Mouse (Mus musculus) adrenal gland, adult 8-10 months (tissue): ENCODE results near the gene Tspear. TPM values are rescaled to one million over a fixed set of nuclear protein-coding genes. Genes with fewer than 3 reads are reported as not detected.
"Not testable (repeated sequence)": the region's sequence is repeated elsewhere in the genome, so short reads cannot be mapped to it uniquely, and the experiment has no call there.

Experiments
- DNase-seq: peaks from one replicate; pipeline ENCODE4 v3.0.0; 2022
- total RNA-seq, 4 experiments: library from RNA; stranded (reverse); gene quantifications; 2 replicates each; pipeline ENCODE4 v1.2.4; 2022

Gene Tspear
- total RNA-seq, 4 experiments from 2014 or later: 0.15 to 1.4 (median 0.81) TPM

GRCm38 (mm10) chr10:77794976-77795375, 108.6 kb downstream of the Tspear start, which contains the start of gene Gm9639:
TSS of gene Gm9639 (minus strand) at chr10:77795076.
- DNase-seq: no peak

- no peak for DNase-seq
These were observed 111.3 kb downstream of the Tspear start for GRCm38 (mm10) chr10:77797677-77798076.

GRCm38 (mm10) chr10:77798164-77798920, 112.0 kb downstream of the Tspear start:
- not testable (repeated sequence) for DNase-seq

GRCm38 (mm10) chr10:77798921-77799508, 112.6 kb downstream of the Tspear start, which contains the start of gene Gm19668:
TSS of gene Gm19668 (minus strand) at chr10:77799133.
- no peak for DNase-seq

GRCm38 (mm10) chr10:77804095-77804494, 117.7 kb downstream of the Tspear start:
- no peak for DNase-seq

- no peak for DNase-seq
These were observed 125.4 kb downstream of the Tspear start, which contains the start of gene Gm9507 for GRCm38 (mm10) chr10:77811743-77812142. TSS of gene Gm9507 (minus strand) at chr10:77811843.

- no peak for DNase-seq
These were observed 128.0 kb downstream of the Tspear start, which contains the start of gene Gm2696 for GRCm38 (mm10) chr10:77814382-77814781. TSS of gene Gm2696 (plus strand) at chr10:77814682.

- DNase-seq: no peak
These were observed 129.1 kb downstream of the Tspear start for GRCm38 (mm10) chr10:77815514-77815913.

GRCm38 (mm10) chr10:77818523-77818922, 132.2 kb downstream of the Tspear start:
- no peak for DNase-seq

- no peak for DNase-seq
These were observed 132.8 kb downstream of the Tspear start for GRCm38 (mm10) chr10:77819203-77819602.

- DNase-seq: no peak
These were observed 140.6 kb downstream of the Tspear start, which contains the start of gene Krtap10-4 for GRCm38 (mm10) chr10:77826951-77827350. TSS of gene Krtap10-4 (minus strand) at chr10:77827095.

- no peak for DNase-seq
These were observed 149.3 kb downstream of the Tspear start, which contains the start of gene Krtap10-10 for GRCm38 (mm10) chr10:77835647-77836046. TSS of gene Krtap10-10 (plus strand) at chr10:77835947.

- peak; percentile 30 for DNase-seq
These were observed 152.6 kb downstream of the Tspear start for GRCm38 (mm10) chr10:77839006-77839405.

GRCm38 (mm10) chr10:77846503-77846902, 160.1 kb downstream of the Tspear start, which contains the start of gene Gm36176:
TSS of gene Gm36176 (plus strand) at chr10:77846803.
- DNase-seq: no peak

GRCm38 (mm10) chr10:77846961-77847360, 160.6 kb downstream of the Tspear start:
- no peak for DNase-seq

GRCm38 (mm10) chr10:77847538-77847937, 161.2 kb downstream of the Tspear start:
- DNase-seq: no peak

- DNase-seq: no peak
These were observed 166.2 kb downstream of the Tspear start, which contains the start of gene Gm10318 for GRCm38 (mm10) chr10:77852559-77852958. TSS of gene Gm10318 (plus strand) at chr10:77852859.

- no peak for DNase-seq
These were observed 175.3 kb downstream of the Tspear start, which contains the start of gene Gm3285 for GRCm38 (mm10) chr10:77861675-77862074. TSS of gene Gm3285 (plus strand) at chr10:77861975.

GRCm38 (mm10) chr10:77864067-77864761, 177.8 kb downstream of the Tspear start:
- DNase-seq: peak; percentile 29

GRCm38 (mm10) chr10:77864762-77865143, 178.4 kb downstream of the Tspear start:
- DNase-seq: no peak

GRCm38 (mm10) chr10:77867546-77867945, 181.2 kb downstream of the Tspear start:
- DNase-seq: no peak

GRCm38 (mm10) chr10:77869651-77870050, 183.3 kb downstream of the Tspear start:
- DNase-seq: no peak

- no peak for DNase-seq
These were observed 192.6 kb downstream of the Tspear start for GRCm38 (mm10) chr10:77878985-77879384.
